Mouse (Mus musculus): ENCODE measurements around the gene Lhx5.

DNA sequence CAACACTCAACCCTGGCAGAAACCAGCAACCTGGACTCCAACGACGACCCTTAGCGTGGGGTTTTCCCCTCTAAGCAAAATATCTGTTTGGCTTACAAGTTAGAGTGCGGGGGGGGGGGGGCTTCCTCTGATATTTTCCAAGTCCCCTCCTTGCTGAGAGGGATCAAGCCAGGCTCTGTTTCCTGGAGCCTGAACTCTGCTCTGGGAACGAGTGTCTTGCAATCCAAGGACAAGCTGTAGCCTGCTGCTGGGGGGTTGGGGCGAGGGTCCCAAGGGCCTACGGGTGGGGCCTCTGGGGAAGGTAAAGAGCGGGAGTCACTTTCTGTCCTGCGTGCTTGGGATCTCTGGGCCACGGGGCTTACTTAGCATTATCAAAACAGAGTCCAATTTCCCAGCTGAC is 4.9 kb upstream of the Lhx5 start:
- TF ChIP-seq CTCF (IDR thresholded peaks at IDR 0.05; ENCODE audit: low read depth) (no peak), EP300 (optimal IDR thresholded peaks at IDR 0.05) (no peak)
